Mouse (Mus musculus) heart, postnatal 0 days (tissue): ENCODE measurements at regions not wholly inside any gene's neighbourhood (a gene's known extent, or its start where the extent isn't known, plus 50 kb on each side); places are given as distances from the start of the nearest gene placed in this dataset.

ENCODE experiments used
- CTCF ChIP-seq: IDR thresholded peaks from 2 replicates; pipeline ENCODE4 v1.5.1; 2016; ENCODE audit warnings: antibody characterized with exemption, control low read depth, low read depth
- EP300 ChIP-seq: IDR thresholded peaks from 2 replicates; pipeline ENCODE4 v1.6.1; 2016; ENCODE audit warnings: antibody characterized with exemption, low read depth

DNA sequence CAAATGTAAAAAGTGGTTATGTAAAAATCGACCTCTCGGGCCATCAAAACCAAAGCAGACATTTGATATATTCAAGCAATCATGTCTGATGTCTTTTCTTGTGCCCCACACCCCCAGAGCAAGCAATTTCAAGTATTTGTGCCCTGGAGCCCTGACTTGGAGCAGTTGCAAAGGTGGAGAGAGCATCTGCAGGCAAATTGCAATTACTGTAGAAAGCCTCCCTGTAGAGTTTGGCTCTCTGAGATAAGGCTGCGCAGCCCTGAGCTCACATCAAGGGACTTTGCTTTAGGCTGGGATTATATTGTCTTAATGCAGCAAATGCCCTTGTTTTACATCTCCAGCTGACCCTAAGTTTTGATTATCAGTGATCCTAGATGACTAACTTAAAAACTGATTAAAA lies 147.3 kb downstream of the Dyrk2 start:
- no peak for TF ChIP-seq CTCF
- TF ChIP-seq EP300, result no peak
